Mouse (Mus musculus): Measurements from ENCODE around the gene Tctn1. TPM values are rescaled to one million over a fixed set of nuclear protein-coding genes. Genes with fewer than 3 reads are reported as not detected.

Gene Tctn1
- total RNA-seq, 2 experiments from 2014 or later, result 15.2 TPM

GRCm38 (mm10) chr5:122283828-122284182 lies 19.5 kb upstream of the Tctn1 start:
- TF ChIP-seq CTCF (conservative IDR thresholded peaks at IDR 0.05), result no peak
- no peak for DNase-seq (ENCODE audit: low spot score in 2 of 2)
- H3K4me3 ChIP-seq, result no peak overlapping the region
- H3K27ac ChIP-seq, result no peak overlapping the region

GRCm38 (mm10) chr5:122280827-122281462 lies 16.7 kb upstream of the Tctn1 start:
- Histone ChIP-seq H3K27ac (no peak overlapping the region), H3K4me3 (peak overlapping the region; percentile 14; the same call in 1 of the 2 replicates)
- no peak for DNase-seq (ENCODE audit: low spot score in 2 of 2)
- TF ChIP-seq CTCF (conservative IDR thresholded peaks at IDR 0.05), result no peak

- TF ChIP-seq CTCF (conservative IDR thresholded peaks at IDR 0.05), result peak; percentile 34
- Histone ChIP-seq H3K27ac (no peak overlapping the region), H3K4me3 (peak overlapping the region; percentile 14; the same call in 1 of the 2 replicates)
- DNase-seq (ENCODE audit: low spot score in 2 of 2), result no peak
Observed at GRCm38 (mm10) chr5:122280422-122280826, 16.2 kb upstream of the Tctn1 start.

GRCm38 (mm10) chr5:122279799-122280421 lies 15.7 kb upstream of the Tctn1 start:
- H3K4me3 ChIP-seq, result no peak overlapping the region
- no peak overlapping the region for H3K27ac ChIP-seq
- TF ChIP-seq CTCF (conservative IDR thresholded peaks at IDR 0.05), result no peak
- no peak for DNase-seq (ENCODE audit: low spot score in 2 of 2)

- TF ChIP-seq CTCF (conservative IDR thresholded peaks at IDR 0.05), result no peak
- DNase-seq (ENCODE audit: low spot score in 2 of 2), result no peak
- no peak overlapping the region for H3K27ac ChIP-seq
- no peak overlapping the region for H3K4me3 ChIP-seq
Observed at GRCm38 (mm10) chr5:122278946-122279345, 14.7 kb upstream of the Tctn1 start.

GRCm38 (mm10) chr5:122274785-122275184 lies 10.5 kb upstream of the Tctn1 start:
- DNase-seq (ENCODE audit: low spot score in 2 of 2), result no peak
- no peak for TF ChIP-seq CTCF (conservative IDR thresholded peaks at IDR 0.05)

GRCm38 (mm10) chr5:122272821-122273220 lies 8.6 kb upstream of the Tctn1 start:
- TF ChIP-seq CTCF (conservative IDR thresholded peaks at IDR 0.05), result no peak
- H3K4me3 ChIP-seq, result no peak overlapping the region
- no peak for DNase-seq (ENCODE audit: low spot score in 2 of 2)
- no peak overlapping the region for H3K27ac ChIP-seq

More at GRCm38 (mm10) chr5:122274785-122275184, 10.5 kb upstream of the Tctn1 start:
- Histone ChIP-seq H3K27ac (no peak overlapping the region), H3K4me3 (no peak overlapping the region)

GRCm38 (mm10) chr5:122268858-122269604 lies 4.8 kb upstream of the Tctn1 start:
- DNase-seq (ENCODE audit: low spot score in 2 of 2), result no peak
- Histone ChIP-seq H3K4me3 (no peak overlapping the region), H3K27ac (no peak overlapping the region)
- TF ChIP-seq CTCF (conservative IDR thresholded peaks at IDR 0.05), result no peak

- DNase-seq (ENCODE audit: low spot score in 2 of 2), result peak; percentile 55 to 83
- TF ChIP-seq CTCF (conservative IDR thresholded peaks at IDR 0.05), result peak; percentile 88
- H3K4me3 ChIP-seq, result no peak overlapping the region
- H3K27ac ChIP-seq, result no peak overlapping the region
Observed at GRCm38 (mm10) chr5:122267899-122268298, 3.6 kb upstream of the Tctn1 start.

GRCm38 (mm10) chr5:122267136-122267535 lies 2.9 kb upstream of the Tctn1 start:
- Histone ChIP-seq H3K4me3 (no peak overlapping the region), H3K27ac (no peak overlapping the region)
- DNase-seq (ENCODE audit: low spot score in 2 of 2), result no peak
- TF ChIP-seq CTCF (conservative IDR thresholded peaks at IDR 0.05), result no peak

- Histone ChIP-seq H3K27ac (no peak overlapping the region), H3K4me3 (no peak overlapping the region)
- TF ChIP-seq CTCF (conservative IDR thresholded peaks at IDR 0.05), result peak; percentile 59
- no peak for DNase-seq (ENCODE audit: low spot score in 2 of 2)
Observed at GRCm38 (mm10) chr5:122265942-122266341, 1.7 kb upstream of the Tctn1 start.

- DNase-seq (ENCODE audit: low spot score in 2 of 2), result no peak
- H3K4me3 ChIP-seq, result no peak overlapping the region
- TF ChIP-seq CTCF (conservative IDR thresholded peaks at IDR 0.05), result peak; percentile 48
- H3K27ac ChIP-seq, result no peak overlapping the region
Observed at GRCm38 (mm10) chr5:122265187-122265586, 927 bp upstream of the Tctn1 start.

- no peak for DNase-seq (ENCODE audit: low spot score in 2 of 2)
- Histone ChIP-seq H3K27ac (no peak overlapping the region), H3K4me3 (no peak overlapping the region)
- TF ChIP-seq CTCF (conservative IDR thresholded peaks at IDR 0.05), result no peak
Observed at GRCm38 (mm10) chr5:122262104-122262503, 2.2 kb downstream of the Tctn1 start.
